Mouse (Mus musculus): Measurements from ENCODE around the gene Ptrhd1. TPM values are rescaled to one million over a fixed set of nuclear protein-coding genes. Genes with fewer than 3 reads are reported as not detected.
"Not testable (repeated sequence)": the region's sequence is repeated elsewhere in the genome, so short reads cannot be mapped to it uniquely, and the experiment has no call there.

The Ptrhd1 gene
- 1 to 10 TPM; 9.7 to 9.8 TPM for total RNA-seq (2021)
- long read RNA-seq, transcript Ptrhd1-201 (2 exons, 3,840 nt) = major isoform, 32 of 33 reads
- long read RNA-seq, partial matches to known transcripts = 0 of 33 reads
- long read RNA-seq, other reads (novel, unspliced or antisense) = 1 of 33 reads

DNA sequence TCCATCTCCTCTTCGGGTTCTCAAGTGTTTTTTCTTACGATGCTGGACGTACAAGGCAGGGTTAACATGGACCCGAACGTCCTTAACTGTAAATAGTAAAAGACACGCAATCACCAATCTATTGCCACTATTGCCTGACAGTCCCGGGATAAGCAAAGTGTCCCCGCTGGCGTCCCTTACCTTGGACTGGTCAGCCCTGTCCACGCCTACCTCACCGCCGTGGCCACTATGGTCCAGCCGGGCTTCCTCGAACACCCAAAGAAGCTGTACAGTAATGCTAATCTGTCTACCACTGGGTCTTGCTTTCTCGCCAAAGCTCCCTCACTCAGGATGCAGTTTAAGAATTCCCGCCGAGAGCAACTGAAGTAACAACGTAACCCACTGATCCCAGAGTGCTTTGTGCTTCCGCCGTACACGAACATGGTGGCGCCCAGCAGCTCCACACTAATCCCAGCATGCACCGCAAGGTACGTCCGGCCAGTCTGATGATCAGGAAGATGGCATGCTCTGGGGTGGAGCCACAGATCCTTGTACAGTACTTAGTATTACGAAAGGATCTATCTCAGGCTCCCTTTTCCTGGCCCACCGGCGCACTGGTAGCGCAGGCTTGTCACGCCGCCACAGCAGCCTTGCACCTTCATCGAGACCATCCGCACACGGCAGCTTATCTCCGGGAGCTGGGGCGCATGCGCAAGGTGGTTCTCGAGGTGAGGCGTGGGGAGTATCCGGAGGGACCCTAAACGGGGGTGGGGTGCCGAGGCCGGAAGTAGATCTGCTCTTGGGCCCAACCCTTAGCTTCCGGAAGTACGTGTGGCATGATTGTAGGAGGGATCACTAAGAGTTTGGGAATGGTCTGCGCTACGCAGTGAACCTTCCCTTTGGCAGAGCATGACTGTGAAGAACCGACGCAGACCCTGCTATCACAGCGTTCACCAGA lies at the start of gene Ptrhd1, which contains the start of gene Cenpo:
Gene Ptrhd1, plus strand, starts transcription at position 456 of the 937 bp plus-strand sequence.
Gene Cenpo, minus strand, starts transcription at position 723 of the 937 bp plus-strand sequence.
- DNase-seq (ENCODE audit: low spot score in 2 of 2) = peak; percentile 92 to 94

DNA sequence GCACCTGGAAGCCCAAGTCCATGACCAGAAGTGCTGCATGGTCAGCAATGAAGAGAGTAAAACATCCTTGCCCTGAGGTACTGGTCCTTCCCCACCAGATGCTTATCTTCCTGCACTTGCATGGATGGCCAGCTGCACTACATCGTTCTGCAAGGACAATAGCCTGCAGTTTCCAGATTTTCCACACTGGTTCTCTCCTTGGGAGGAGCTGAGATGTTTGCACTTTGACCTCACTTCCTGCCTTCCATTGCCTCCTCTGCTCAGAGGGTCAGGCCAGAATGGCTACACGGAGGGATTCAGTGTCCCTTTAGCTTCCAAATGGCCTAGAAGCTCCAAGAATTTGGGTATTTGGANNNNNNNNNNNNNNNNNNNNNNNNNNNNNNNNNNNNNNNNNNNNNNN lies 49.2 kb upstream of the Ptrhd1 start:
- DNase-seq (ENCODE audit: low spot score in 2 of 2) = no peak

DNA sequence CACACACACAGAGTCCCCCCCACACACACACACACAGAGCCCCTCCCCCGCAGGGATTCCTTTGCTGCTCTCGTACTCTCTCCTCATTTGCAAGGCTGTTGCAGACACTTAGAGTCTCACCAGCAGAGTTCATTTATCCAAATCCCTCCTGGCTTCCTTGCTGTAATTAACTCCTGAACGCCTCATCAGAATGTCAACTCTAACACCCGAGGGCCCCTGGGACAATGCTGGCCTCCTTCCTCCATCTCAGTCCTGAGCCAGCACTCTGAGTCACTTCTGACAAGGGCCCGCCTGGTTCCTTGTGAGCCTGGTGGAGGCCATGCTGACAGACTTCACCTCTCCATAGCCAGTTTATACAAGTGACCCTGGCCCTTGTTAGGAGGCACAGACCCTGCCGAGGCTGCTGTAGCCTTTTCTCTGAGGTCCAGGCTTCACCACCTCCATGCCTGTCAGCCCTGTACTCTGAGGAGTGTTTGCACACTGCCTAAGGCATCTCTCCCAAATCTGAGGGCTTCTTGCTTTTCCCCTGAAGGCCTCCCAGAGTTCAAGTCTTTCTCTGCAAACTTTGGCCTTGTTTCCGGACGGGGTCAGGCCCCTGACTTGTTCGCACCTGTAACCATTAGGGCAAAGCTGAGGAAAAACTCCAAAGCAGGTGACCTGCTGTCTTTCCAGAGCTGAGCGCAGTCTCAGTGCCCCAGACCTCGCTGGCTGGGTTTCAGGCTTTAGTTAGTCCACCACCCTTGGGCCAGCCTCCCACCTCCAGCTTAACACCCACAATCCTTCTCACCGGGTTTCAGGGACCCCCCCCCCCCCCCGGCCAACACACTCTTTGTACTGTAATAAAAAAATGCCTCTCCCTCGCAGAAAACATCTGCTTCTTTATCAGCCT lies 45.4 kb upstream of the Ptrhd1 start:
- DNase-seq (ENCODE audit: low spot score in 2 of 2) = no peak

DNA sequence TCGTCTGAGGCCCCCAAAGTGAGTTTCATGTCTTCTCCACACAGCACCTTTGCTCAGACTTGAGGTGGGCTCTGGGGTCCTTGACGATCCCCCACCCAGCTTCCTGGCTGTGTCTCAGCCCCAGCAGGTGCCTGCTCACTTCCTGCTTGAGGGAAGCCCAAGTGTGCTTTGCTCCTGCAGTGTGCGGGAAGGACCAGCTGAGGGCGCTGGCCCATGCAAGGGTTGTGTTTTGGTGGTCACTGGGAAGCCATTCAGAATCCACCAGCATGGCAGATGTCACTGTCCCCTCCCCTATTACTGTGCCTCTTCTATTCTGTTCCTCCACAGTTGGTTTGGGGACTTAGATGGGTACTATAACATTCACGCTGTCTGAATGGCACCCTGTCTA lies 44.8 kb upstream of the Ptrhd1 start:
- no peak for DNase-seq (ENCODE audit: low spot score in 2 of 2)

GRCm38 (mm10) chr12:4192514-4192913 lies 41.3 kb upstream of the Ptrhd1 start:
- no peak for DNase-seq (ENCODE audit: low spot score in 2 of 2)

DNA sequence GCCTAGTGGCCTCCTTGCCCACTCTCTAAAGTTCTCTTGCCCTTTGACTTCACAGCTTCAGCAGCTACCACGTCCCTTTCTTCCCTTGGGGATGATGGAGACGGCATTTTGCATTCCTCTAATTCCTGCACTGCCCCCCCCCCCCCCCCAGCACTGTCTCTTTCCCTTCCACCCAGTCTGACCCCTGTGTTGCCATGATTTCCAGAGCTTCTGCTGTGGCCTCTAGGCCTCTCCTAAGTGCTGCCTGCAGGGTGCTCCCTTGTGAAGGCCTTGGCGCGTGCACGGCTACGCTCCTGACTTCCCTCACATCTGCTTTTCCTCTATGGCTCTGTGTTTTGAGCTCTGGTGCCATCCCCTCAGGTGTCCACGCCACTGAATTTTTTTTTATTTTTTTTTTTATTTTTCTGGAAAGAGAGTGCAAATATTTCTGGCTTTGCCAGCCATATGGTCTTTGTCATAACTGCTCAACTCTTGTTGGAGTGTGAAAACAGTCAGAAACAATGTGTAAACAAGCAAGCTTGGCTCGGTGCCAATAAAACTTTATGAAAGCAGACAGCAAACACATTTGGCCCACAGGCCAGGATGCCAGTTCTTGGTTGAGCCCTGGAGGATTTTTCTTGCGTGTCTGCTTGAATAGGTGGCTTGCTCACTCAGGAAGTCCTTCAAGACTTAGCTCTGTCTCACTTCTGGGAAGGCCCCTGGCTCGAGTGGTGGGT lies 40.6 kb upstream of the Ptrhd1 start:
- DNase-seq (ENCODE audit: low spot score in 2 of 2) = no peak

DNA sequence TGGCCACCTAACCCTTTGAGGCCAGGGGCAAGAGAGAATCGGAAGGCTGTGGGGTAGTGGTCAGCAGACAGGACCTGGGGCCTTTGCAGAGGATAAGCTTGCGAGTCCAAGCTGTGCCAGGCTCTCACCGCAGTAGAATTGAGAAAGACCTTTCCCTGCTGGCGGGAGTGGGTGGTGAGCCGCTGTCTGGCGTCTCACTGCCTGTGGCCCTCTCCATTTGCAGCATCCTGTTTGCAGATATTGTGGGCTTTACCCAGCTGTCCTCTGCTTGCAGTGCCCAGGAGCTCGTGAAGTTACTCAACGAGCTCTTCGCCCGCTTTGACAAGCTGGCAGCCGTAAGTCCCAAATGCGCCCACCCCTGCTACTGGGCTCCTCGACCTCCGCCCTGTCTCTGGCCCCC lies 39.2 kb upstream of the Ptrhd1 start:
- DNase-seq (ENCODE audit: low spot score in 2 of 2) = no peak

- no peak for DNase-seq (ENCODE audit: low spot score in 2 of 2)
Measured at GRCm38 (mm10) chr12:4198702-4199101, 35.1 kb upstream of the Ptrhd1 start.

GRCm38 (mm10) chr12:4199271-4199670 lies 34.6 kb upstream of the Ptrhd1 start:
- DNase-seq (ENCODE audit: low spot score in 2 of 2) = no peak

DNA sequence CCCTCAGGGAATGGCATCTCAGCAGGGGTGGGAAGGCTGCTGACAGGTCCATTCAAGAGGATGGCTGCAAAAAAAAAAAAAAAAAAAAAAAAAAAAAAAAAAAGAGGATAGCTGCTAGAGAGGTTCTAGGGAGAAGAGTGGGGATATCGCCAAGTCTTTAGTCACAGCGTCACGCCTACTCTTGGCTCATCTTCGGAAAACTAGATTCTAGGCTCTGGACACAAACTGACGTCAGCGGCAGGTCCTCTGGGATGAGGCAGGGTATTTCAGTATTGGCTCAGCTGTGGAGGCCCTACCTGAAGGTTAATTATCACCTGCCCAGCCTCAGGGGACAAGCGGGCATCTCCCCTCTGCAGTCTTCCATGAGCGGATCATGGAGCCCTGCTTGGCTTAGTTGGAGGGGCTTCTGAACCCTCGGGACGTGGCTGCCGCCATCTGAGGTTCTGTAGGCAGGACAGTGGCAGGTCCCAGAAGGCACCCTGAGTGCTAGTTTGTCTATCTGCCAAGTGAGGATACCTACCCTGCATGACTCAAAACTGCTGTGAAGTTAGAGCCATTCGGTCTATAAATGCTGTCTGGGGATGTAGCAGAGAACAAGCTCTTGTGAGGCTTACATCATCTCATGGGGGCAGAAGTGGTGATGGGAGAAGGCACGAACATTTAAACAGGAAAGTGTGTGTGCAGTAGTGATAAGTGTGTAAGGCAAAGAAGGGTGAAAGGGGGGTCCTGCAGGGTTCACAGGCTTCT lies 32.2 kb upstream of the Ptrhd1 start:
- DNase-seq (ENCODE audit: low spot score in 2 of 2) = no peak

DNA sequence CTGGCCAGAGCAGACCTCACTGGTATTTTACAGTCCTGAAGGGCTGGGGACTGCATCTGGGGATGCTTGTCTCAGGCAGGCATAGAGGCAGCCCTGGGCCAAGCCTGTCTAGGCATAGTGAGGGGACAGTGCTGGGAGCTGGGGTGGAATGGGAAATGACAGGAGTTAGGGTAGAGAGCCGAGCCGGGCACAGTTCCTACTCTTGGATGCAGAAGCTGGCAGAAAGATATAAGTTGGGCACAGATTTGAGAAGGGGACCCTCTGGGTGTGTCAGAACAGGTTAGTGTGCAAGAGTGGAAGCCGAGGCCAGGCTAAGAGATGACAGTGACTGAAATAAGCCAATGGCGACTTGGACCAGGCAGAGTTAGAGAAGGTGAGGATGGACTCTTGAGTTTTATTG lies 31.6 kb upstream of the Ptrhd1 start:
- DNase-seq (ENCODE audit: low spot score in 2 of 2) = no peak

DNA sequence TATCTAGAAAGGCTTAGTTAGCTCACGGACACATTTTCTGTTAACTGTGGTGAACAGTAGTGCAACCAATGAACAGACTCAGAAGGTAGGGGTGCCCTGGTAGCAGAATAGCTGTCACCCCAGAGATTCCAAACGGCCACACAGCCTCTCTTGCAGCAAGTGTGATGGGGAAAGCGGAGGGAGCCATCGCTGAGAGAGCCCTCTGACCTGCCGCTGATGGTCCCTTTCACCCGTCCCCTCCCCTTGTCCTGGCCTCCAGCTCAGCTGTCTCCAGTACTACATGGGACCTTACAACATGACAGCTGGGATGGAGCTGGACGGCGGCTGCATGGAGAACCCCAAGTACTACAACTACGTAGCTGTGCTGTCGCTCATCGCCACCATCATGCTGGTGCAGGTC lies 27.7 kb upstream of the Ptrhd1 start:
- peak in 1 of 2 experiments; percentile 5 for DNase-seq (ENCODE audit: low spot score in 2 of 2)

GRCm38 (mm10) chr12:4208405-4209133 lies 25.3 kb upstream of the Ptrhd1 start:
- peak; percentile 77 to 78 for DNase-seq (ENCODE audit: low spot score in 2 of 2)

GRCm38 (mm10) chr12:4209196-4209595 lies 24.6 kb upstream of the Ptrhd1 start:
- no peak for DNase-seq (ENCODE audit: low spot score in 2 of 2)

DNA sequence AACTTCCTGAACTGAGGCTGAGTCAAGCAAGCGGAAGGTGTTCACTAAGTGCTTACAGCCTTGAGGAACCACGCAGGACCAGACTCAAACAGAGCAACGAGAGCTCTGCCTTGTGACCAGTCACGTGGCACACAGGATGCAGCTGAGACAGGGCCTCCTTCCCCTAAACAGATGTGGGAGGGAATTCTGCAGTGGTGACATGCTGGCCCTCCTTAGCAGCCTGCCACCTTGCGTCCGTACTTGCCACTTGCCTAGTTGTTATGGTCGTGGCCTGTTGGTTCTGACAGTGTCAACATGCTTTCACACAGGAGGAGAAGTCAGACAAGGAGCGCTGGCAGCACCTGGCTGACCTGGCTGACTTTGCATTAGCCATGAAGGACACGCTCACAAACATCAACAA lies 22.7 kb upstream of the Ptrhd1 start:
- DNase-seq (ENCODE audit: low spot score in 2 of 2) = no peak

GRCm38 (mm10) chr12:4212908-4213307 lies 20.9 kb upstream of the Ptrhd1 start:
- no peak for DNase-seq (ENCODE audit: low spot score in 2 of 2)

DNA sequence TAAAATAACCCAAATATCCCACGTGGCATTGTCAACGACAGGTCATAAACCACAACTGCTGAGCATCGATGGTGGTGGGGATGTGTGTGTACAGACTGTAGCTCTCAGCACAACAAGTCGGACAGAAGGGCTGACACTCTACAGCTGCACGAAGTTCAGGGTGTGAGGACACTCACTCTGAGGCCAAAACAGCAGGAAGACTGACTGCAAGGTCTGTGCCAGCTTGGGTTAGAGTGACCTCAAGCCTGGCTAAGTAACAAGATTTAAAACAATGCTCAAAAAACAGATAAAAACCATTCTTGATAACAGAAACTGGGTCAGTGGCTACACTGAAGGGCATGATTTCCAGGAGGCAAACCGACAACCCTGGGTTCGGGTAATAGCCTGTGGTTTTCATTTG lies 3.7 kb upstream of the Ptrhd1 start:
- no peak for DNase-seq (ENCODE audit: low spot score in 2 of 2)

DNA sequence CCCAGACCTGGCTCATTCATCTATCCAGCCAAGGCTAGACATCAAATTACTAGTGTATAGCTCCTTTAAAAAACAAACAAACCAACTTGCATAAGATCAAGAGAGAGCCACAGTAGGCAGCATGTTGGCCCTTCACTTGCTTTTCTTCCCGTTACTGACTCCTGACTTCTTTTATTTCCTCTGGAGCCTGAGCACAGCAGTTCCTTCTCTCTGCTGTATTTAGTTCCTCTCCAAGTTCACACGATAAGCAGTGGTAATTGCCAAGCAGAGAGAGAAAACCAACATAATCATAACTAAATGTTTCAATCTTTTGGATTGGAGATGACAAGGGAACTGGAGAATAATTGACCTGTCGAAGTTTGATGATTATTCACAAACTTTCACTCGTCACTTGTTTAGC lies 1.1 kb upstream of the Ptrhd1 start:
- no peak for DNase-seq (ENCODE audit: low spot score in 2 of 2)

- no peak for DNase-seq (ENCODE audit: low spot score in 2 of 2)
Measured at GRCm38 (mm10) chr12:4237481-4237880, 3.7 kb downstream of the Ptrhd1 start.

- DNase-seq (ENCODE audit: low spot score in 2 of 2) = not testable (repeated sequence)
Measured at GRCm38 (mm10) chr12:4240281-4240680, 6.5 kb downstream of the Ptrhd1 start.

All from layer of hippocampus, postnatal 10 days (tissue).